Mouse (Mus musculus) ES-E14 (cell line): ENCODE results near the gene Dlx4. TPM values are rescaled to one million over a fixed set of nuclear protein-coding genes. Genes with fewer than 3 reads are reported as not detected.

Experiments
- DNase-seq: peaks from one replicate; pipeline ENCODE4 v3.0.0-alpha.2; 2013; ENCODE audit warnings: low read depth, low spot score
- H3K27ac ChIP-seq: 2 replicates; pipeline ENCODE4 v1.5.1; 2012; ENCODE audit warnings: low read depth, mild to moderate bottlenecking, low read length, moderate library complexity, mixed read lengths; ENCODE audit not compliant: poor library complexity, insufficient read depth, severe bottlenecking
- H3K36me3 ChIP-seq: 2 replicates; pipeline ENCODE4 v1.6.1; 2012; ENCODE audit warnings: mild to moderate bottlenecking, low read length, moderate library complexity, mixed read lengths; ENCODE audit not compliant: control insufficient read depth, poor library complexity, insufficient read depth, severe bottlenecking
- H3K4me1 ChIP-seq, 2 experiments: fragments of 150-350 bp in 1 of 2; sonication (generic) in 1 of 2; 2 replicates each; pipeline ENCODE4 v1.6.1; 2012; ENCODE audit warnings: low read length in 2 of 2, mild to moderate bottlenecking in 1 of 2, mixed read lengths in 1 of 2; ENCODE audit not compliant: control insufficient read depth in 2 of 2, insufficient read depth in 2 of 2, poor library complexity in 1 of 2
- H3K4me3 ChIP-seq, 2 experiments: fragments of 150-350 bp in 1 of 2; sonication (generic) in 1 of 2; 2 replicates each; pipeline ENCODE4 v1.5.1; 2012; ENCODE audit warnings: low read length in 2 of 2, low read depth in 1 of 2, mild to moderate bottlenecking in 1 of 2, mixed read lengths in 1 of 2; ENCODE audit not compliant: insufficient read depth in 1 of 2, poor library complexity in 1 of 2, severe bottlenecking in 1 of 2
- H3K9ac ChIP-seq: 2 replicates; pipeline ENCODE4 v1.6.1; 2012; ENCODE audit warnings: low read depth, mild to moderate bottlenecking, low read length, mixed read lengths; ENCODE audit not compliant: poor library complexity, insufficient read depth, severe bottlenecking
- H3K9me3 ChIP-seq: fragments of 150-350 bp; sonication (generic); 2 replicates; pipeline ENCODE4 v1.6.1; 2012; ENCODE audit warnings: low read depth, mild to moderate bottlenecking, low read length; ENCODE audit not compliant: control insufficient read depth, insufficient read depth
- CHD2 ChIP-seq: IDR thresholded peaks from 2 replicates; pipeline ENCODE4 v1.6.1; 2014; ENCODE audit warnings: mild to moderate bottlenecking, low read depth, low read length, inconsistent platforms
- HCFC1 ChIP-seq: IDR thresholded peaks from 2 replicates; pipeline ENCODE4 v1.6.1; 2012; ENCODE audit warnings: low read length, inconsistent platforms, borderline replicate concordance; ENCODE audit not compliant: insufficient read depth
- MAFK ChIP-seq: IDR thresholded peaks from 2 replicates; pipeline ENCODE4 v1.6.1; 2014; ENCODE audit warnings: mild to moderate bottlenecking, low read depth, low read length, inconsistent platforms; ENCODE audit not compliant: insufficient read depth
- ZC3H11A ChIP-seq: IDR thresholded peaks from 2 replicates; pipeline ENCODE4 v1.6.1; 2012; ENCODE audit warnings: low read depth, mild to moderate bottlenecking, inconsistent platforms, low read length, borderline replicate concordance
- ZNF384 ChIP-seq: IDR thresholded peaks from 2 replicates; pipeline ENCODE4 v1.6.1; 2012; ENCODE audit warnings: low read depth, low read length, inconsistent platforms
- in situ Hi-C, 2 experiments: fragments of 600-800 bp; cut with MboI; formaldehyde crosslinking; loops; one replicate each; pipeline ENCODE4 v1.15.1; 2025; ENCODE audit warnings: low sequenced_read_pairs in 2 of 2, inconsistent platforms in 1 of 2; ENCODE audit not compliant: unreplicated experiment in 2 of 2
- total RNA-seq: library from RNA; depleted of rRNA; stranded (reverse); fragments of 300-350 nt; gene quantifications from 2 replicates; pipeline ENCODE4 v1.2.3, GENCODE M21; 2012

Dlx4 gene
- total RNA-seq, 1 experiment, result 0.18 TPM

DNA sequence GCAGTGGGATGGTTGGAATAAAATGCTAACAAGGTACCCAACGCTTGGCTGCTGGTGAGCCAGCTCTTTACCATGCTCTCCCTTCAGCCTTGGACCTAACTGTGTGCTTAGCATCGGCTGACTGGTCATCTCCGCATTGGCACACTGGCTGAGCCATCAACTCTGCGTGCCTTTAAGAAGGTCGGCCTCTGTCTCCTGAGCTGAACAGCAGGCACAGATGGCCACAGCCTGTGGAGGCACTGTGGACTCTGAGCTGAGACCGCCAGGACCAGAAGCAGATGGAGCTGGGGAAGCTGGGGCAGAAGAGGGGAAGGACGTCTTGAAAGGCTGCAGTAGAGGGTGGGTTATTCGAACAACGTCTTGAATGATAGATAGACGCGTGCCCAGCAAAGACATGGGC, 17.7 kb downstream of the Dlx4 start:
- Histone ChIP-seq H3K4me1 (peaks cover 3 to 22% of the 10 kb centered on the region in 2 experiments; a peak in 1 of 4 replicates), H3K9me3 (no peaks in the 10 kb centered on the region), H3K27ac (no peak overlapping the region), H3K36me3 (no peaks in the 10 kb centered on the region), H3K4me3 (no peak overlapping the region), H3K9ac (no peak overlapping the region)
- TF ChIP-seq MAFK (no peak), ZNF384 (no peak), ZC3H11A (no peak), HCFC1 (no peak), CHD2 (no peak)
- DNase-seq, result no peak
- in situ Hi-C loops, result no loop called here

DNA sequence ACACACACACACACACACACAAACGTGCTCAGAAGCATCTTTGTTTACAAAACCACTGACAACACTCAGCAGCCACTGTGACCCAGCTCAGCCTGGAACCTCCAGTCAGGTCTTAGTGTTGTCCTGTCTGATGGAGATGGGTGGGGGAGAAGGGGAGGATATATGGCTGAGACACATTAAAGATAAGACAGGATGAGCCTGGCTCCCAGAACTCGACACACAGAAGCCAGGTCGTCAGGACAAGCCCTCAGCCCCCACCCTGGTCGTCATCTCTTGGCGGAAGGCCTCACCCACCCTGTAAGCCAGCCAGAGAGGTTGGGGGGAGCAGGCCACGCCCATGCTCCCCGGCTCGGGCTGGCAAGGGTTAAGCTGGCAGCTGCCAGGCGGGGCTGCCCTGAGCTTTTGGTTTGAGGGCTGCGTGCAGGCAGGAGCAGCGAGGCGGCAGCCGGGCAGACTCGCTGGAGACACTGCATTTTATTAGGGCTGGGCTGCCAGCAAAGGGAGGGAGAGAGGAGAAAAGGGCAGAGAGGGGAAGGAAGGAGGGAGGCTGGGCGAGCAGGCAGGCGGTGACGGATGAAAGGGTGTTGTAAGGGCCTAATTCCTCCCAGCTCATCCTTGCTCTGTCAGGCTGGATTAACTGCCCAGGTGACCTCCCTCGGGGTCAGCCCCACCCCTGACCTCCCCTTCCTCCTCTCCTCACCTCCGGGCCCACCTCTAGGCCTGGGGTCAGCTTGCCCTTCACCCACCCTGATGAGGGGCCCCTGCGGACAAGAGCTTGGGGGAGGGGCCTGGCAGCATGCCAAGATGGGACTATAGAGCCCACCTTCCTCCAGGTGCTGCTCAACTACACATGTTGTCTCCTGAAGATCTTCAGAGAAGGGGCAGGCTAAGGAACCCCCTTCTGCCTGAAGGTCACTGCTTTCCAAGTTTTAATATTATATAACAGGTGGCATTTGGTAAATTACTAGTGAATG, 19.5 kb downstream of the Dlx4 start:
- no peaks in the 10 kb centered on the region for H3K9me3 ChIP-seq
- H3K4me3 ChIP-seq, result peak overlapping the region; percentile 13 to 23; a peak in 2 of 4 replicates
- TF ChIP-seq ZC3H11A, result no peak
- no peak for TF ChIP-seq HCFC1
- TF ChIP-seq ZNF384, result no peak
- in situ Hi-C loops, result no loop called here
- DNase-seq, result no peak
- H3K9ac ChIP-seq, result no peak overlapping the region
- H3K36me3 ChIP-seq, result no peaks in the 10 kb centered on the region
- no peak overlapping the region for H3K27ac ChIP-seq
- peaks cover 3 to 23% of the 10 kb centered on the region in 2 experiments; a peak in 1 of 4 replicates for H3K4me1 ChIP-seq

GRCm38 (mm10) chr11:95125366-95125948, 20.6 kb downstream of the Dlx4 start:
- peaks cover 3 to 21% of the 10 kb centered on the region in 2 experiments; a peak in 1 of 4 replicates for H3K4me1 ChIP-seq
- in situ Hi-C loops, result no loop called here
- H3K4me3 ChIP-seq, result no peak overlapping the region
- H3K27ac ChIP-seq, result no peak overlapping the region
- no peaks in the 10 kb centered on the region for H3K9me3 ChIP-seq
- no peaks in the 10 kb centered on the region for H3K36me3 ChIP-seq
- DNase-seq, result no peak
- no peak overlapping the region for H3K9ac ChIP-seq
- no peak for TF ChIP-seq HCFC1
- no peak for TF ChIP-seq MAFK
- no peak for TF ChIP-seq ZC3H11A
- TF ChIP-seq CHD2, result no peak
- TF ChIP-seq ZNF384, result no peak

DNA sequence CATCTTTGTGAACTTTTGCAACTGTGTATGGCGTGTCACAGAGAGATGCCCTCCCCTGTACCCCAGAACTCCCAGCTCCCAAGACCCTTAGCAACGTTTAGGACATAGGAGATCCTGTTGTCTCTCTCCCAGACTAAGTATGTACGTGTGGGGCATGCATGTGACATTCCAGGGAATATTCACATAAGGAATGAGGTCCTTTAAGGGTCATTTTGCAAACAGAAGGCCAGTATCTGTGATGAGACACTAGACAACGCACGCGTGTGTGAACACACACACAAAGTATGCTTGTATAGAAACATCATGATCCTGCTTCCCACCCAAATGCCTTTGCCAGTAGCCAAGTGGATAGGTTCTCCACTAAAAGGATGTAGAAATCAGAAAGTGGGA, 24.0 kb downstream of the Dlx4 start:
- no peak overlapping the region for H3K27ac ChIP-seq
- H3K36me3 ChIP-seq, result no peaks in the 10 kb centered on the region
- H3K4me3 ChIP-seq, result no peak overlapping the region
- no peak for DNase-seq
- in situ Hi-C loops, result loop anchor here in 1 of 2 experiments (25.0 kb wide), 1 partner anchor 390 kb away; the partner anchor contains the start of gene Nxph3
- TF ChIP-seq MAFK (no peak), ZC3H11A (no peak), ZNF384 (no peak), HCFC1 (no peak), CHD2 (no peak)
- no peak overlapping the region for H3K9ac ChIP-seq
- peaks cover 3 to 24% of the 10 kb centered on the region in 2 experiments; a peak in 1 of 4 replicates for H3K4me1 ChIP-seq
- H3K9me3 ChIP-seq, result no peaks in the 10 kb centered on the region
